Mouse (Mus musculus) G1E (cell line): ENCODE measurements around the gene Irs3. TPM values are rescaled to one million over a fixed set of nuclear protein-coding genes. Genes with fewer than 3 reads are reported as not detected.
A peak's percentile ranks its signal among the peaks of the same experiment; 100 is the strongest.

Experiments used
- ATAC-seq: 2 replicates; pipeline ENCODE4 v1.8.0; 2016; ENCODE audit warnings: mild to moderate bottlenecking; ENCODE audit not compliant: insufficient number of reproducible peaks, poor library complexity, low FRiP score, severe bottlenecking; ENCODE audit errors: extremely low read depth
- DNase-seq: peaks from one replicate; pipeline ENCODE4 v3.0.0; 2012; ENCODE audit warnings: low spot score
- H3K27me3 ChIP-seq: 2 replicates; pipeline ENCODE4 v1.6.1; 2012; ENCODE audit warnings: mild to moderate bottlenecking, low read length, inconsistent platforms; ENCODE audit not compliant: insufficient read depth
- H3K36me3 ChIP-seq: replicated peaks from 2 replicates; pipeline ENCODE3; 2012; ENCODE audit warnings: mild to moderate bottlenecking, inconsistent platforms
- H3K4me1 ChIP-seq: 2 replicates; pipeline ENCODE4 v1.6.1; 2012; ENCODE audit warnings: low read depth, low read length, inconsistent platforms, mixed read lengths; ENCODE audit not compliant: insufficient read depth
- H3K4me3 ChIP-seq: 2 replicates; pipeline ENCODE4 v1.5.1; 2012; ENCODE audit warnings: low read depth, mild to moderate bottlenecking, inconsistent platforms, low read length, moderate library complexity, mixed read lengths
- H3K9me3 ChIP-seq: replicated peaks from 2 replicates; pipeline ENCODE4 v1.6.1; 2012; ENCODE audit warnings: inconsistent platforms
- CTCF ChIP-seq: IDR thresholded peaks from 2 replicates; pipeline ENCODE4 v1.5.1; 2012; ENCODE audit warnings: low read depth, low read length, inconsistent platforms, mixed read lengths
- GATA1 ChIP-seq: IDR thresholded peaks from 2 replicates; pipeline ENCODE4 v1.6.1; 2012; ENCODE audit warnings: borderline replicate concordance, low read length, inconsistent platforms, mixed read lengths
- GATA2 ChIP-seq: IDR thresholded peaks from 2 replicates; pipeline ENCODE4 v1.6.1; 2012; ENCODE audit warnings: low read depth, low read length, inconsistent platforms, borderline replicate concordance
- POLR2AphosphoS5 ChIP-seq: IDR thresholded peaks from 2 replicates; pipeline ENCODE4 v1.6.1; 2012; ENCODE audit warnings: low read depth, low read length, inconsistent platforms; ENCODE audit not compliant: insufficient replicate concordance
- TAL1 ChIP-seq: conservative IDR thresholded peaks from 2 replicates; pipeline ENCODE4 v1.6.1; 2012; ENCODE audit warnings: low read depth, low read length, inconsistent platforms, mixed read lengths
- polyA plus RNA-seq: library from polyadenylated mRNA; stranded (reverse); fragments of >175 nt; gene quantifications from 2 replicates; pipeline ENCODE4 v1.2.3, GENCODE M21; 2012
- total RNA-seq, 2 experiments: library from RNA; stranded (forward) in 1 of 2; stranded (reverse) in 1 of 2; fragments of 200-1000 nt in 1 of 2; fragments of >200 nt in 1 of 2; fragmentation: Nextera tagmentation in 1 of 2; gene quantifications; 2 replicates each; pipeline ENCODE4 v1.2.3; 2014 to 2017

The Irs3 gene
- not detected in 2 replicates for total RNA-seq (2014; fragmentation: Nextera tagmentation)
- total RNA-seq (2017): 0.11 and 0.12 TPM in 2 replicates
- not detected in 2 replicates for polyA plus RNA-seq

DNA sequence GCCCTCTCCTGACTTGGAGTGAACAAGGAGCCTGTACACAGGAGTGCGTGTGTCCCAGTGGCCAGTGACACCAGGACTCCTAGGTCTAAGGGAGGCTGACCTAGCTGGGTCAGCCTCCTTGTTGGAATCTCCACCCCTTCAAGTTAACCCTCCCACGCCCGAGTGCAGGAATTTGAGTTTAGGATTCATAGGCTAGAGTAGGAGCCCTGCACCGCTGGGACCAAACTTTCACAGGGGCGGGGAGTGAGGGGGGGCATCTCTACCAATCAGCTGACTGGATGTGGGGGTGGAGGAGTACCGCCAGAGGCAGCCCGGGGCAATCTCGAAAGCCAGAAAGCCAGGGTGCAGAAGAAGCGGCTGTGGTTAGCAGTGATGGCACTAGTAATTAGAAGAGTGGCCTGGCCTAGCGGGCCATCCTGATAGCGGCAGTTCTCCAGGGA lies at the start of gene Irs3:
Irs3 (minus strand) TSS at position 63 of the 440 bp plus-strand sequence.
- peak; percentile 23; the same call in 1 of the 2 replicates for ATAC-seq
- peaks cover 32% of the 10 kb centered on the region for H3K36me3 ChIP-seq
- no peak for TF ChIP-seq TAL1
- TF ChIP-seq CTCF: no peak
- TF ChIP-seq GATA2: no peak
- no peak for TF ChIP-seq GATA1
- no peak for TF ChIP-seq POLR2AphosphoS5
- H3K9me3 ChIP-seq: peaks cover 4% of the 10 kb centered on the region; the same call in 1 of the 2 replicates
- peak within 1 kb of the TSS; percentile 17; the same call in 1 of the 2 replicates for H3K4me3 ChIP-seq
- DNase-seq: peak; percentile 61
- H3K4me1 ChIP-seq: peaks cover 83% of the 10 kb centered on the region
- H3K27me3 ChIP-seq: peaks cover 3% of the 10 kb centered on the region; the same call in 1 of the 2 replicates

DNA sequence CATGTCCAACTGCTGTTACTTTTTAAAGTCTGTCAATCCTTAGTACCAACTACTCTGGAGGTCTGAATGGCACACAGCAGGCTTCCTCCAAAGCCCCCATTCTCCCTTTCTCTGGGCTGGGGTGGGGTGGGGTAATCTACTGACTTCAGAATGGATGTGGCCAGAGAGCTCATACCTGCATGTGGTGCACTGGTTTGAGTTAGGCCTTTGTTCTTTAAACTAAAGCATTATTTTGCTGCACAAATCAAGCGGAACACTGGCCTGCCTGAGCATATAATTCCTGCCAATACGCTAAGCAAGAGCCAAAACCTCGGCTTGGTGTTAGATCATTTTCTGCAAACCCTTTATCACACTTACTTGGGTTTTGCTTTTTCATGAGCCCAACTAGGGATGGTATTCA lies 49.3 kb upstream of the Irs3 start:
- no peaks in the 10 kb centered on the region for H3K9me3 ChIP-seq
- no peak overlapping the region for H3K4me3 ChIP-seq
- no peak for ATAC-seq
- no peak for DNase-seq
- H3K27me3 ChIP-seq: no peaks in the 10 kb centered on the region
- H3K36me3 ChIP-seq: no peaks in the 10 kb centered on the region
- TF ChIP-seq GATA1 (no peak), TAL1 (no peak), POLR2AphosphoS5 (no peak), CTCF (no peak), GATA2 (no peak)
- H3K4me1 ChIP-seq: peaks cover 24% of the 10 kb centered on the region

DNA sequence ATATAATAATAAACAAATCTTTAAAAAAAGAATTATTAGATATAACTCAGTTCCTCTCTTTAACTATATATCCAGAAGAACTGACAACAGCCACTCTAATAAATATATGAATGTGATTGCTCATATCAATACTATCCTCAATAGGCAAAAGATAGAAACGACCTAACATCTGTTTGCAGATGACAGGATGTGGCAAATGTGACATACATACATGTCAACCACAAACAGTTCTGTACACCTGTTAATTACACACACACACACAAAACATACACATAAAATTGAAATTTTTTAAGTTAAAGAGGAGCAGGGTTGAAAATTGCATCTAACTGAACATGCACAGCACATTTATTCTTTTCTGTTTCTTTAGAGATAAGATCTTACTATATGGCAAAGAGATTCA lies 46.4 kb upstream of the Irs3 start:
- no peaks in the 10 kb centered on the region for H3K27me3 ChIP-seq
- H3K4me1 ChIP-seq: peaks cover 31% of the 10 kb centered on the region
- no peaks in the 10 kb centered on the region for H3K9me3 ChIP-seq
- H3K36me3 ChIP-seq: no peaks in the 10 kb centered on the region
- DNase-seq: no peak
- no peak overlapping the region for H3K4me3 ChIP-seq
- no peak for ATAC-seq
- TF ChIP-seq CTCF (no peak), POLR2AphosphoS5 (no peak), GATA1 (no peak), TAL1 (no peak), GATA2 (no peak)

DNA sequence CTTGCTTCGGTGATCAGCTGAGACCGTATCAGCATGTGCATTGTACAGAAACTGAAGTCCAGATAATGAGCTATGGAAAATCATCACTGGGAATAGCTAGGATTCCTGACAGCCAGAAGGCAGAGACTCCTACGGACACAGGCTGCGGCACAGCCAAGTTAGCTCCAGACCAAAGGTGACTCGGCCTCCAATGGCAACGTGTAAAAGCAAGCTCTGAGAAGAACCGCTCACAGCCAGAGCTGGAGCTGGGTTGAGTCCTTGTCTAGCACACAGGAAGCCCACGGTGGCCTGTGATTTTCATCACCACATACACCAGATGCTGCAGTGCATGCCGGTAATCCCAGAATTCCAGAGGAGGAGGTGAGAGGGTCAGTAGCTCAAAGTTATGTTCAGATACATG lies 45.0 kb upstream of the Irs3 start:
- no peak for DNase-seq

DNA sequence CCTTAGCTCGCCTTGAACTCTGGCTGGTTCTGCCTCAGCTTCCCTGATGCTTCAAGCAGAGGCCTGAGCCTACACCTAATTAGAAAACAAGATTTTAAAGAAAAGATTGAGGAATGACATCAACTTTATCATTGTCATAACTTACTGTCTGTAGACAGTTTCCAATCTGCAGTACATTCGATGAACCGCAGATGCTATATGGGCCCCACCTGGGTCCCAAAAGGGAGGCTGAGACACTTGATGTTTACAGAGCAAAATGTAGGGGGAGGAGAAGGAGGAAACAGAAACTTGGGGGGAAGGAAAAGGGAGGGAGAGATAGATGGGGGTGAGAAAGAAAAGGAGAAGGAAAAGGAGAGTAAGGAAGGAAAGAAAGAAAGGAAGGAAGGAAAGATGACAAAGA lies 44.5 kb upstream of the Irs3 start:
- no peaks in the 10 kb centered on the region for H3K36me3 ChIP-seq
- no peak for DNase-seq
- TF ChIP-seq CTCF (no peak), POLR2AphosphoS5 (no peak), TAL1 (no peak), GATA2 (no peak), GATA1 (no peak)
- no peaks in the 10 kb centered on the region for H3K9me3 ChIP-seq
- no peak overlapping the region for H3K4me3 ChIP-seq
- no peaks in the 10 kb centered on the region for H3K27me3 ChIP-seq
- no peak for ATAC-seq
- peaks cover 45% of the 10 kb centered on the region for H3K4me1 ChIP-seq

More for the DNA sequence above, 45.0 kb upstream of the Irs3 start:
- Histone ChIP-seq H3K36me3 (no peaks in the 10 kb centered on the region), H3K4me3 (no peak overlapping the region), H3K27me3 (no peaks in the 10 kb centered on the region), H3K9me3 (no peaks in the 10 kb centered on the region), H3K4me1 (peaks cover 39% of the 10 kb centered on the region)
- no peak for ATAC-seq
- TF ChIP-seq GATA2: no peak
- no peak for TF ChIP-seq GATA1
- TF ChIP-seq TAL1: no peak
- TF ChIP-seq CTCF: no peak
- no peak for TF ChIP-seq POLR2AphosphoS5

DNA sequence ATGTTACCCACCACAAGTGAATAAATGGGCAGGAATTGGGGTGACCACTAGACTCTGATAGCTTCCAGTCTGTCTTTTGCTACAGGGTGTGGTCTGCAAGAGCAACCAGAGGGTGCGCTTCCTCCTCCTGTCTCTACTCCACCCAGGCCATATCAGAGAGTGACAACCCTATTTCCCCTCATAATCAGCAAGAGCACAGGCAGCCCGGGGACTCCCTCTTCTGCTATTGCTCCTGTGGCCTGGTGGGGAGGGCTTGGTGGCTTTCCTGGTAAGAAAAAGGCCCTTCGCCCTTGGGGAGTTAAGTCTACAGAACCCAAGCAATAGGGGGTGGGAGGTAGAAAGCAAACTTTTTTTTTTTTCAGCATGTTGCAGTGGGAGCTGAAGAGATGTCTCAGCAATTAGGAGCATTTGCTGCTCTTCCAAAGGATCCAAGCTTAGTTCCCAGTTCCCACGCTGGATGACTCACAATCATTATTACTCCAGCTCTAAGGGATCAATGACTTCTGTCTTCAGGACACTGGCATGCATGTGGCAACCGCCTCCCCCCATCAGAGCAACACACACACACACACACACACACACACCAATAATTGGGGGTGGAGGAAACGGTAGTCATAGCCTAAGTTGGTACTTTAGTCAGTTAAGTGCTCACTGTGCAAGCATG lies 40.7 kb upstream of the Irs3 start:
- no peak for TF ChIP-seq CTCF
- TF ChIP-seq TAL1: peak; percentile 75
- H3K27me3 ChIP-seq: no peaks in the 10 kb centered on the region
- no peaks in the 10 kb centered on the region for H3K9me3 ChIP-seq
- peak; percentile 72 for DNase-seq
- H3K4me3 ChIP-seq: peak overlapping the region; percentile 14; the same call in 1 of the 2 replicates
- ATAC-seq: peak; percentile 64
- peaks cover 12% of the 10 kb centered on the region for H3K36me3 ChIP-seq
- H3K4me1 ChIP-seq: peaks cover 64% of the 10 kb centered on the region
